In the genomic region with DNA sequence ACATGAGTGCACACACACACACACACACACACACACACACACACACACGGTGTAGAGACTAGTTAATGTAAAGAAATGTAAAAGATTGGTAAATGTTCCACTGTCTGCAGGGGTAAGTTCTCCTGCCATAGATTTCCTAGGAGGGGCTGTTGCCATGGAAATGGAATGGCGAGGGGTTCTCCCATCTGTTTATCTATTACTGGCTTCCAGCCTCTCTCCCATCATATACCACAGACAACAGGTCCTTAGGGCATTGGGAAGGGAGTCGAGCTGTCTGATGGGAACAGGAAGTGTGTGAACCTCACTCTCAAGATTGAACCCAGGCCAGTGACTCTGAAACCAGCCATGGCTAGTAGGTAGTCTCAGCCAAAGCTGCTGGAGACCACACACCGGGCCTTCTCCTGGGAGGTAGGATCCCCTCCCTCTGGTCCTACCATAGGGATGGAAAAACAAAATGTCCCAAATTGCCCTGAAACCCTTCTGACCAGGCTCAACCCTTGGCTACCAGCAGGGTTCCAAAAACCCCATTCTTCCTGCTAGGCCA, we compare ENCODE assay signal across 17 mouse cellular contexts. TPM values are rescaled to one million over a fixed set of nuclear protein-coding genes. Genes with fewer than 3 reads are reported as not detected.
DNase-seq lines count a peak whose midpoint lies in the region; ATAC-seq and TF ChIP-seq lines count a peak whose summit lies in the region.
"Had no signal": no experiment of that assay in that cellular context is flagged by ENCODE, and none has a peak within 500 bp of the region (broad histone marks: within the 10 kb centered on the region; RNA-seq: fewer than 3 reads in every experiment).

No protein-coding gene starts in this region.

- peaks cover 16% of the 10 kb centered on the region for H3K36me3 ChIP-seq in forebrain, embryonic 10.5 days (replicated peaks)
- no peaks in the 10 kb centered on the region for H3K36me3 ChIP-seq in forebrain, embryonic 11.5 days (ENCODE audit: control insufficient read depth, insufficient read depth, low read length)
- no peaks in the 10 kb centered on the region for H3K36me3 ChIP-seq in ES-Bruce4 (ENCODE audit: control insufficient read depth, insufficient read depth, low read length, poor library complexity, severe bottlenecking)
- no peaks in the 10 kb centered on the region for H3K36me3 ChIP-seq in forebrain, embryonic 15.5 days
- no peaks in the 10 kb centered on the region for H3K36me3 ChIP-seq in midbrain, embryonic 13.5 days
- H3K36me3 ChIP-seq: G1E; limb, embryonic 12.5 days had no signal

- peak overlapping the region; percentile 66; the same call in 1 of the 2 replicates for H3K27ac ChIP-seq in forebrain, embryonic 10.5 days
- H3K27ac ChIP-seq in forebrain, embryonic 11.5 days (ENCODE audit: low read depth, low read length), result no peak overlapping the region
- 0 out of 2 replicates have a peak overlapping the region, but pooled peaks have one; percentile 3 for H3K27ac ChIP-seq in ES-Bruce4 (ENCODE audit: insufficient read depth, low read length)
- H3K27ac ChIP-seq in forebrain, embryonic 15.5 days (replicated peaks), result peak overlapping the region; percentile 82
- H3K27ac ChIP-seq in midbrain, embryonic 13.5 days, result peak overlapping the region; percentile 79
- H3K27ac ChIP-seq: limb, embryonic 12.5 days had no signal

- H3K4me2 ChIP-seq in forebrain, embryonic 11.5 days (ENCODE audit: low read depth, low read length, severe bottlenecking), result no peak overlapping the region
- H3K4me2 ChIP-seq in forebrain, embryonic 15.5 days (replicated peaks), result peak overlapping the region; percentile 90
- peak overlapping the region; percentile 89 for H3K4me2 ChIP-seq in midbrain, embryonic 13.5 days (replicated peaks)
- H3K4me2 ChIP-seq: limb, embryonic 12.5 days had no signal

- TF ChIP-seq EP300 in ES-Bruce4 (IDR thresholded peaks at IDR 0.05; ENCODE audit: insufficient read depth, low read depth, low read length), result no peak

- 58% methylated on average over 4 of the region's 4 CpGs for WGBS in forebrain, embryonic 10.5 days
- 59% methylated on average over 4 of the region's 4 CpGs for WGBS in forebrain, embryonic 11.5 days
- WGBS in forebrain, embryonic 15.5 days, result 27% methylated on average over 4 of the region's 4 CpGs
- 21% methylated on average over 4 of the region's 4 CpGs for WGBS in midbrain, embryonic 13.5 days

- H3K4me3 ChIP-seq in forebrain, embryonic 10.5 days, result peak overlapping the region; percentile 80; the same call in 1 of the 2 replicates
- no peak overlapping the region for H3K4me3 ChIP-seq in forebrain, embryonic 11.5 days (ENCODE audit: low read depth, low read length)
- H3K4me3 ChIP-seq in ES-Bruce4 (ENCODE audit: low read depth, low read length), result no peak overlapping the region
- no peak overlapping the region for H3K4me3 ChIP-seq in forebrain, embryonic 15.5 days
- H3K4me3 ChIP-seq in midbrain, embryonic 13.5 days (replicated peaks), result no peak overlapping the region
- H3K4me3 ChIP-seq: limb, embryonic 12.5 days had no signal

- peaks cover 64% of the 10 kb centered on the region for H3K4me1 ChIP-seq in forebrain, embryonic 10.5 days
- peaks cover 26% of the 10 kb centered on the region for H3K4me1 ChIP-seq in forebrain, embryonic 11.5 days (replicated peaks; ENCODE audit: control insufficient read depth, insufficient read depth, low read length)
- H3K4me1 ChIP-seq in ES-Bruce4 (ENCODE audit: control insufficient read depth, insufficient read depth, low read length), result peaks cover 8% of the 10 kb centered on the region
- peaks cover 65% of the 10 kb centered on the region for H3K4me1 ChIP-seq in forebrain, embryonic 15.5 days
- H3K4me1 ChIP-seq in midbrain, embryonic 13.5 days (replicated peaks), result peaks cover 71% of the 10 kb centered on the region

- TF ChIP-seq CTCF in ES-Bruce4 (IDR thresholded peaks at IDR 0.05; ENCODE audit: low read depth, low read length), result no peak

- no peak overlapping the region for H3K9ac ChIP-seq in forebrain, embryonic 11.5 days (ENCODE audit: low read length)
- H3K9ac ChIP-seq in ES-Bruce4 (ENCODE audit: low read depth, poor library complexity, severe bottlenecking), result no peak overlapping the region
- H3K9ac ChIP-seq in forebrain, embryonic 15.5 days (replicated peaks), result no peak overlapping the region
- no peak overlapping the region; the same call in 1 of the 2 replicates for H3K9ac ChIP-seq in midbrain, embryonic 13.5 days (replicated peaks)
- H3K9ac ChIP-seq: limb, embryonic 12.5 days had no signal

- DNase-seq in forebrain, embryonic 10.5 days (ENCODE audit: extremely low spot score, low spot score), result no peak
- no peak for DNase-seq in forebrain, embryonic 11.5 days (ENCODE audit: low spot score)
- DNase-seq in spleen, postnatal 4 days (ENCODE audit: low spot score in 2 of 2), result no peak
- no peak for DNase-seq in embryo, embryonic 9.5 days (ENCODE audit: extremely low spot score)
- DNase-seq in kidney, postnatal 4 days, result no peak
- DNase-seq: adrenal gland, postnatal 10 days; B cell, adult 2 months; kidney, postnatal 10 days; lung, postnatal 4 days; right cerebral cortex, postnatal 25 days; thymus, postnatal 25 days had no signal

- ATAC-seq in forebrain, embryonic 11.5 days (replicated peaks; ENCODE audit: low FRiP score), result no peak
- ATAC-seq in forebrain, embryonic 15.5 days (replicated peaks), result no peak
- no peak for ATAC-seq in midbrain, embryonic 13.5 days
- ATAC-seq: intestine, embryonic 16.5 days had no signal

- H3K27me3 ChIP-seq in forebrain, embryonic 10.5 days (ENCODE audit: poor library complexity, severe bottlenecking), result peaks cover 24% of the 10 kb centered on the region
- no peaks in the 10 kb centered on the region for H3K27me3 ChIP-seq in forebrain, embryonic 11.5 days (ENCODE audit: control insufficient read depth, insufficient read depth, low read length)
- peaks cover 8% of the 10 kb centered on the region for H3K27me3 ChIP-seq in ES-Bruce4 (ENCODE audit: control insufficient read depth, insufficient read depth, low read length, poor library complexity, severe bottlenecking)
- no peaks in the 10 kb centered on the region for H3K27me3 ChIP-seq in forebrain, embryonic 15.5 days
- H3K27me3 ChIP-seq in midbrain, embryonic 13.5 days, result no peaks in the 10 kb centered on the region

- H3K9me3 ChIP-seq in forebrain, embryonic 10.5 days, result no peaks in the 10 kb centered on the region
- no peaks in the 10 kb centered on the region for H3K9me3 ChIP-seq in forebrain, embryonic 11.5 days (ENCODE audit: control insufficient read depth, low read length)
- H3K9me3 ChIP-seq in ES-Bruce4 (replicated peaks; ENCODE audit: control insufficient read depth, insufficient read depth, low read length, poor library complexity, severe bottlenecking), result no peaks in the 10 kb centered on the region
- H3K9me3 ChIP-seq in forebrain, embryonic 15.5 days, result no peaks in the 10 kb centered on the region
- no peaks in the 10 kb centered on the region for H3K9me3 ChIP-seq in midbrain, embryonic 13.5 days
- H3K9me3 ChIP-seq: limb, embryonic 12.5 days had no signal

- no peak for TF ChIP-seq POLR2A in ES-Bruce4 (IDR thresholded peaks at IDR 0.05; ENCODE audit: insufficient read depth, low read length)

RNA-seq across cellular contexts. Expression of gene Gprc5b, which starts 3.6 kb away (rescaled TPM):
- polyA plus RNA-seq in forebrain, embryonic 10.5 days (2016; fragmentation: Nextera tagmentation; extraction: Ambion mirVana), result 9.0 and 12.2 TPM in 2 replicates
- polyA plus RNA-seq in forebrain, embryonic 11.5 days (2014; fragmentation: Nextera tagmentation; extraction: Ambion mirVana), result 18.1 and 19.8 TPM in 2 replicates
- 14.6 and 15.7 TPM in 2 replicates for polyA plus RNA-seq in ES-Bruce4 (2011; ENCODE audit: insufficient read depth, insufficient read length, low read depth, missing spikeins)
- polyA plus RNA-seq in forebrain, embryonic 15.5 days (2015; fragmentation: Nextera tagmentation; extraction: Ambion mirVana), result 6.5 and 7.3 TPM in 2 replicates
- polyA plus RNA-seq in midbrain, embryonic 13.5 days (2015; fragmentation: Nextera tagmentation; extraction: Ambion mirVana), result 7.2 and 7.6 TPM in 2 replicates
- polyA plus RNA-seq: G1E had no signal
